Mouse (Mus musculus) cerebellum, adult 2 months (tissue): ENCODE measurements around the gene Kcnip4. TPM values are rescaled to one million over a fixed set of nuclear protein-coding genes. Genes with fewer than 3 reads are reported as not detected.

Experiments
- DNase-seq, 2 experiments: peaks; one replicate each; pipeline ENCODE4 v3.0.0; 2021
- H3K27ac ChIP-seq: fragments of 200-500 bp; 2 replicates; pipeline ENCODE4 v1.5.1; 2012; ENCODE audit warnings: low read length, control low read depth, inconsistent platforms; ENCODE audit not compliant: insufficient read depth
- H3K27me3 ChIP-seq: fragments of 200-500 bp; 2 replicates; pipeline ENCODE4 v1.6.1; 2012; ENCODE audit warnings: inconsistent platforms, mild to moderate bottlenecking, low read length, moderate library complexity; ENCODE audit not compliant: control insufficient read depth, insufficient read depth
- H3K4me1 ChIP-seq: fragments of 200-500 bp; 2 replicates; pipeline ENCODE4 v1.6.1; 2011; ENCODE audit warnings: low read length; ENCODE audit not compliant: control insufficient read depth, insufficient read depth
- H3K4me3 ChIP-seq: fragments of 200-500 bp; replicated peaks from 2 replicates; pipeline ENCODE3; 2011; ENCODE audit warnings: mild to moderate bottlenecking, low read depth, low read length, control low read depth; ENCODE audit not compliant: insufficient read depth
- CTCF ChIP-seq: fragments of 200-500 bp; IDR thresholded peaks from 2 replicates; pipeline ENCODE4 v1.5.1; 2011; ENCODE audit warnings: low read depth, mild to moderate bottlenecking, control low read depth, low read length, moderate library complexity, borderline replicate concordance; ENCODE audit not compliant: insufficient read depth
- POLR2A ChIP-seq: fragments of 200-500 bp; IDR thresholded peaks from 2 replicates; pipeline ENCODE4 v1.6.1; 2011; ENCODE audit warnings: low read length, control low read depth, borderline replicate concordance; ENCODE audit not compliant: insufficient read depth
- WGBS: fragments of 180-500 bp; shearing (Covaris S2); methylation state at CpG from one replicate; pipeline ENCODE4 v1.1.7; 2018; 5-methylcytosine and 5-hydroxymethylcytosine counted together
- polyA plus RNA-seq: library from polyadenylated mRNA; depleted of rRNA; stranded (reverse); fragments of >200 nt; gene quantifications from 2 replicates; pipeline ENCODE4 v1.2.3, GENCODE M21; 2012

The Kcnip4 gene
- polyA plus RNA-seq, 1 experiment, result 93.6 TPM

DNA sequence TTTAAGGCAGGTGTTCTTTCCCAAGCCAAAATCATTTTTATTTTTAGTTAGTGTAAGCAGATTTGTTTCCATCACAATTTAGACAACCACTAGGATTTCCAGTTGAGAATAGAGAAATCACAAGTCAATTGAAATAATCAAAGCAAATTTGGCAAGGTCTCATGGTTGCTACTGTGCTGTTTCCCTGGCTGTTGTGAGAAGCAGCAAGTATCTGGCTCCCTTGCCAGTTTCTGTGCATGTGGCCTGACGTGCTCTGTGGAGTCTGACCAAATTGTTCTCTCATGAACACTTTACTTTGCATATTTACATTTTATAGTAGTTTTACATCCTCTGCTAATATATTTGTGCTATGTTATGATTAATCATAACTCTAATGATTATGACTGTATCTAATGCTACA lies 217.9 kb downstream of the Kcnip4 start:
- Histone ChIP-seq H3K27me3 (no peaks in the 10 kb centered on the region), H3K4me1 (no peaks in the 10 kb centered on the region; the same call in 1 of the 2 replicates), H3K27ac (no peak overlapping the region), H3K4me3 (no peak overlapping the region)
- peak; percentile 44 to 79 for DNase-seq
- WGBS, result 2% methylated on average over 1 of the region's 1 CpGs
- TF ChIP-seq POLR2A (no peak), CTCF (no peak)

GRCm38 (mm10) chr5:49305321-49305720 lies 219.4 kb downstream of the Kcnip4 start:
- no peak overlapping the region for H3K4me3 ChIP-seq
- H3K27me3 ChIP-seq, result no peaks in the 10 kb centered on the region
- no peak for DNase-seq
- WGBS, result 84% methylated on average over 2 of the region's 2 CpGs
- no peak overlapping the region for H3K27ac ChIP-seq
- no peaks in the 10 kb centered on the region for H3K4me1 ChIP-seq
- TF ChIP-seq CTCF, result no peak
- no peak for TF ChIP-seq POLR2A

GRCm38 (mm10) chr5:49298654-49299053 lies 226.1 kb downstream of the Kcnip4 start:
- Histone ChIP-seq H3K27me3 (no peaks in the 10 kb centered on the region; the same call in 1 of the 2 replicates), H3K27ac (no peak overlapping the region), H3K4me1 (peaks cover 4% of the 10 kb centered on the region; the same call in 1 of the 2 replicates), H3K4me3 (no peak overlapping the region)
- TF ChIP-seq CTCF (no peak), POLR2A (no peak)
- peak; percentile 25 to 89 for DNase-seq
- 14% methylated on average over 4 of the region's 4 CpGs for WGBS

DNA sequence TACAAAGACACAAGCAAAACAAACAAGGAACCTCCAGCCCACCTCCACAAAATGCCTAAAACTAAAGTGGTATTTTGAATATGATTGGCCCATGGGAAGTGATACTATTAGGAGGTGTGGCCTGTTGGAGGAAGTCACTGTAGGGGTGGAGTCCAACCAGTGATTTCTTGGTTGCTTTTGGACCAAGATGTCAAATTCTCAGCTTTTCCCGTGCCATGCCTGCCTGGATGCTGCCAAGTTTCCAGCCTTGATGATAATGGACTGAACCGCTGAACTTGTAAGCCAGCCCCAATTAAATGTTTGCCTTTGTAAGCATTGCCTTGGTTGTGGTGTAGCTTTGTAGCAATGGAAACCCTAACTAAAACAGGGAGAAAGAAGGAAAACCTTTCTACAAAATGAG lies 232.3 kb downstream of the Kcnip4 start:
- no peaks in the 10 kb centered on the region for H3K4me1 ChIP-seq
- H3K4me3 ChIP-seq, result no peak overlapping the region
- 43% methylated on average over 2 of the region's 2 CpGs for WGBS
- no peak for TF ChIP-seq POLR2A
- TF ChIP-seq CTCF, result no peak
- no peak overlapping the region for H3K27ac ChIP-seq
- peak in 1 of 2 experiments; percentile 32 for DNase-seq
- no peaks in the 10 kb centered on the region; the same call in 1 of the 2 replicates for H3K27me3 ChIP-seq

- 58% methylated on average over 3 of the region's 3 CpGs for WGBS
- Histone ChIP-seq H3K27ac (no peak overlapping the region), H3K4me1 (no peaks in the 10 kb centered on the region), H3K4me3 (no peak overlapping the region), H3K27me3 (no peaks in the 10 kb centered on the region; the same call in 1 of the 2 replicates)
- TF ChIP-seq CTCF (no peak), POLR2A (no peak)
- peak; percentile 15 to 56 for DNase-seq
Observed at GRCm38 (mm10) chr5:49291801-49292200, 232.9 kb downstream of the Kcnip4 start.

DNA sequence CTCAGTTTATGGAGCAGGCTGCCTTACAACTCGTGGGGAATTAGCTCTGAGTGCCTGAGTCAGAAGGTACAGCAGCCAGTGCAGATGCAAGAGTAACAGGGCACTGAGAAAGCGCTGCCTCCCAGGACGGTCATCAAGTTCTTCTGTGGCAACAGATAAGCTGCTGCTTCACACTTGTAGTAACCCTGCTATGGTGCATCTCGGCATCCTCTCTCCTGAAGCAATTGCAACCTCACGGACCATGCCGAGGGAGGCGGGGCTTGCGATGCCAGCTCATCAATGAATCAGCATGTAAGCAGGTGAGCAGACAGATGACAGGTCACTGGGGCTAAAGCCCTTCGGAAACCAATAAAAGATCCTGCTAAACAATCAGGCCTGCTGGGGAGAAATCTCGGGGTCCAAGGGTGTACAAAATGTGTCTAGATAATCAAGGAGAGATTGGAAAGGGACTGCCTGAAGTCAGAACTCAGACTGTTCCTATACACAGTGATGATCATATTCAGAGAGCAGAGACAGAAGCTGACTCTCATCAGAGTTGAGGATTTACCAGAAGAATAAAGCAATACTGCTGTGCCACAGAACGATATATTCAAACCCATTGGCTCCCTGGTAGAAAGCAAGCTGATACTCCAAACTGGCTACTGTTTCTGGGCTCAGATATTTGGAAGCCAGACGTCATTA lies 239.1 kb downstream of the Kcnip4 start:
- peak; percentile 38 to 40 for DNase-seq
- 32% methylated on average over 12 of the region's 12 CpGs for WGBS
- H3K4me3 ChIP-seq, result no peak overlapping the region
- no peaks in the 10 kb centered on the region for H3K4me1 ChIP-seq
- no peaks in the 10 kb centered on the region for H3K27me3 ChIP-seq
- TF ChIP-seq POLR2A (0 out of 2 replicates have a peak, but pooled peaks have one; percentile 10), CTCF (no peak)
- H3K27ac ChIP-seq, result no peak overlapping the region

GRCm38 (mm10) chr5:49284776-49285175 lies 239.9 kb downstream of the Kcnip4 start:
- H3K27ac ChIP-seq, result no peak overlapping the region
- no peaks in the 10 kb centered on the region for H3K27me3 ChIP-seq
- DNase-seq, result no peak
- H3K4me3 ChIP-seq, result no peak overlapping the region
- H3K4me1 ChIP-seq, result no peaks in the 10 kb centered on the region
- WGBS, result 79% methylated on average over 6 of the region's 6 CpGs
- TF ChIP-seq POLR2A, result no peak
- TF ChIP-seq CTCF, result no peak

- WGBS, result 91% methylated on average over 5 of the region's 5 CpGs
- DNase-seq, result no peak
- Histone ChIP-seq H3K27ac (no peak overlapping the region), H3K4me3 (no peak overlapping the region), H3K27me3 (no peaks in the 10 kb centered on the region), H3K4me1 (no peaks in the 10 kb centered on the region)
- TF ChIP-seq CTCF (no peak), POLR2A (no peak)
Observed at GRCm38 (mm10) chr5:49283403-49283802, 241.3 kb downstream of the Kcnip4 start.
